Mouse (Mus musculus): ENCODE measurements around the gene Manbal. TPM values are rescaled to one million over a fixed set of nuclear protein-coding genes. Genes with fewer than 3 reads are reported as not detected.

The Manbal gene
- total RNA-seq (2012; rRNA removed) (19.8 and 28.4 TPM in 2 replicates), polyA plus RNA-seq (2012; ENCODE audit: insufficient read depth in 1 of 2, insufficient read length in 2 of 2, low read depth in 1 of 2, low replicate concordance in 2 of 2, missing spikeins in 1 of 2) (10 to 100 TPM in 1 of 2 experiments, not detected in 1; 65.7 TPM)

- Histone ChIP-seq H3K79me2 (ENCODE audit: control insufficient read depth, insufficient read depth, low read length, poor library complexity) (peaks cover 18% of the 10 kb centered on the region), H3K9me3 (replicated peaks; ENCODE audit: insufficient read depth, low read length) (no peaks in the 10 kb centered on the region), H3K9ac (ENCODE audit: control insufficient read depth, low read depth, low read length, poor library complexity, severe bottlenecking) (peak within 1 kb of the TSS; percentile 83), H3K4me1 (ENCODE audit: control insufficient read depth in 1 of 2, insufficient read depth in 2 of 2, low read length in 2 of 2) (peaks cover 4 to 16% of the 10 kb centered on the region in 2 experiments), H3K36me3 (ENCODE audit: control insufficient read depth in 1 of 2, insufficient read depth in 2 of 2, low read length in 2 of 2) (peaks cover 0 to 16% of the 10 kb centered on the region in 2 experiments; a peak in 3 of 4 replicates), H3K27ac (ENCODE audit: control insufficient read depth, low read depth, low read length) (peak within 1 kb of the TSS; percentile 91), H3K4me3 (ENCODE audit: control insufficient read depth in 1 of 2, insufficient read depth in 1 of 2, low read depth in 2 of 2, low read length in 2 of 2) (peak within 1 kb of the TSS; percentile 79 to 85), H3K27me3 (ENCODE audit: control insufficient read depth in 1 of 2, insufficient read depth in 2 of 2, low read length in 2 of 2) (no peaks in the 10 kb centered on the region)
- peak; percentile 94 for DNase-seq (ENCODE audit: low read depth, low spot score)
- TF ChIP-seq POLR2AphosphoS5 (IDR thresholded peaks at IDR 0.05; ENCODE audit: borderline replicate concordance, low read depth, low read length) (no peak), EP300 (IDR thresholded peaks at IDR 0.05; ENCODE audit: low read depth in 1 of 2, low read length in 2 of 2) (peak in 1 of 2 experiments; percentile 51; a peak in 2 of 4 replicates), SMC3 (IDR thresholded peaks at IDR 0.05; ENCODE audit: low read depth, low read length) (no peak), TBP (IDR thresholded peaks at IDR 0.05; ENCODE audit: low read depth, low read length) (peak; percentile 27; the same call in 1 of the 2 replicates), ZNF384 (IDR thresholded peaks at IDR 0.05; ENCODE audit: low read depth, low read length) (no peak), HCFC1 (IDR thresholded peaks at IDR 0.05; ENCODE audit: low read depth, low read length) (peak; percentile 92), SIN3A (IDR thresholded peaks at IDR 0.05; ENCODE audit: low read length) (peak; percentile 43), ETS1 (IDR thresholded peaks at IDR 0.05; ENCODE audit: low read depth, low read length) (peak; percentile 41), MXI1 (IDR thresholded peaks at IDR 0.05; ENCODE audit: low read depth, low read length) (no peak; the same call in 1 of the 2 replicates), TAL1 (IDR thresholded peaks at IDR 0.05; ENCODE audit: low read length) (no peak), MAZ (IDR thresholded peaks at IDR 0.05; ENCODE audit: low read depth, low read length) (peak; percentile 62; the same call in 1 of the 2 replicates), ELF1 (IDR thresholded peaks at IDR 0.05; ENCODE audit: low read depth, low read length) (peak; percentile 87), POLR2A (IDR thresholded peaks at IDR 0.05; ENCODE audit: control insufficient read depth in 1 of 2, insufficient read depth in 1 of 2, low read depth in 1 of 2, low read length in 2 of 2, poor library complexity in 1 of 2) (peak in 1 of 2 experiments; percentile 68; a peak in 2 of 4 replicates), UBTF (IDR thresholded peaks at IDR 0.05; ENCODE audit: borderline replicate concordance, insufficient read depth, low read depth, low read length) (0 out of 2 replicates have a peak, but pooled peaks have one; percentile 76), E2F4 (IDR thresholded peaks at IDR 0.05; ENCODE audit: borderline replicate concordance, low read depth, low read length) (no peak), CHD1 (IDR thresholded peaks at IDR 0.05; ENCODE audit: low read depth, low read length) (peak; percentile 35; the same call in 1 of the 2 replicates), JUND (IDR thresholded peaks at IDR 0.05; ENCODE audit: low read depth, low read length) (no peak), MYB (IDR thresholded peaks at IDR 0.05; ENCODE audit: low read depth, low read length) (no peak), MYC (IDR thresholded peaks at IDR 0.05; ENCODE audit: low read depth, low read length) (0 out of 2 replicates have a peak, but pooled peaks have one; percentile 40), MEF2A (IDR thresholded peaks at IDR 0.05; ENCODE audit: extremely low read depth, insufficient replicate concordance, low read depth, low read length, poor library complexity, severe bottlenecking) (no peak), NELFE (IDR thresholded peaks at IDR 0.05; ENCODE audit: low read depth, low read length) (peak; percentile 84), CHD2 (IDR thresholded peaks at IDR 0.05; ENCODE audit: low read length) (peak; percentile 52), MAFK (IDR thresholded peaks at IDR 0.05; ENCODE audit: borderline replicate concordance, low read depth, low read length) (no peak), POLR2AphosphoS2 (IDR thresholded peaks at IDR 0.05; ENCODE audit: low read length) (no peak; the same call in none of the 2 replicates), ZMIZ1 (IDR thresholded peaks at IDR 0.05; ENCODE audit: low read depth, low read length) (peak; percentile 59), USF2 (IDR thresholded peaks at IDR 0.05; ENCODE audit: borderline replicate concordance in 1 of 2, insufficient read depth in 1 of 2, low read depth in 1 of 2, low read length in 2 of 2) (no peak), CTCF (IDR thresholded peaks at IDR 0.05 in 2 of 3, conservative IDR thresholded peaks at IDR 0.05 in 1 of 3; ENCODE audit: control insufficient read depth in 1 of 3, insufficient read depth in 1 of 3, low read depth in 2 of 3, low read length in 3 of 3, poor library complexity in 1 of 3, severe bottlenecking in 1 of 3) (no peak), KAT2A (conservative IDR thresholded peaks at IDR 0.05; ENCODE audit: low read depth, low read length) (peak; percentile 69; the same call in 1 of the 2 replicates), GATA1 (IDR thresholded peaks at IDR 0.05; ENCODE audit: low read depth, low read length) (no peak), USF1 (IDR thresholded peaks at IDR 0.05; ENCODE audit: low read depth, low read length) (0 out of 2 replicates have a peak, but pooled peaks have one; percentile 31), ZC3H11A (IDR thresholded peaks at IDR 0.05; ENCODE audit: low read depth, low read length) (no peak), NRF1 (IDR thresholded peaks at IDR 0.05; ENCODE audit: insufficient read depth, low read depth, low read length, poor library complexity, severe bottlenecking) (no peak), RAD21 (IDR thresholded peaks at IDR 0.05; ENCODE audit: low read depth, low read length) (no peak), BHLHE40 (IDR thresholded peaks at IDR 0.05; ENCODE audit: borderline replicate concordance, low read depth, low read length) (no peak)
Observed at GRCm38 (mm10) chr2:157367184-157367893, at the start of gene Manbal. Gene Manbal (plus strand): TSS chr2:157367594.

Measured in MEL (cell line).